Mouse (Mus musculus): Measurements from ENCODE around the gene Ugt1a10. TPM values are rescaled to one million over a fixed set of nuclear protein-coding genes. Genes with fewer than 3 reads are reported as not detected.
"Not testable (repeated sequence)": the region's sequence is repeated elsewhere in the genome, so short reads cannot be mapped to it uniquely, and the experiment has no call there.

The Ugt1a10 gene
- total RNA-seq, 2 experiments from 2014 or later: not detected

- intact Hi-C loops (cut with DNase I); DNase-seq (ENCODE audit: low spot score in 2 of 2): not testable (repeated sequence)
These were observed 170.1 kb downstream of the Ugt1a10 start for GRCm38 (mm10) chr1:88225301-88225700.

- intact Hi-C loops (cut with DNase I): no loop called here
- DNase-seq (ENCODE audit: low spot score in 2 of 2): no peak
These were observed 170.6 kb downstream of the Ugt1a10 start for GRCm38 (mm10) chr1:88225741-88226140.

- intact Hi-C loops (cut with DNase I): no loop called here
- no peak for DNase-seq (ENCODE audit: low spot score in 2 of 2)
These were observed 171.6 kb downstream of the Ugt1a10 start, which contains the start of gene Mroh2a for GRCm38 (mm10) chr1:88226670-88227379. Gene Mroh2a, plus strand, starts transcription at chr1:88226986.

- intact Hi-C loops (cut with DNase I): no loop called here
- DNase-seq (ENCODE audit: low spot score in 2 of 2): no peak
These were observed 172.3 kb downstream of the Ugt1a10 start for GRCm38 (mm10) chr1:88227482-88227881.

- intact Hi-C loops (cut with DNase I): no loop called here
- no peak for DNase-seq (ENCODE audit: low spot score in 2 of 2)
These were observed 172.9 kb downstream of the Ugt1a10 start for GRCm38 (mm10) chr1:88228121-88228520.

- DNase-seq (ENCODE audit: low spot score in 2 of 2): no peak
- intact Hi-C loops (cut with DNase I): no loop called here
These were observed 174.4 kb downstream of the Ugt1a10 start for GRCm38 (mm10) chr1:88229566-88229965.

- intact Hi-C loops (cut with DNase I): no loop called here
- DNase-seq (ENCODE audit: low spot score in 2 of 2): no peak
These were observed 174.8 kb downstream of the Ugt1a10 start for GRCm38 (mm10) chr1:88229986-88230385.

GRCm38 (mm10) chr1:88230421-88230820 is 175.2 kb downstream of the Ugt1a10 start:
- intact Hi-C loops (cut with DNase I): no loop called here
- DNase-seq (ENCODE audit: low spot score in 2 of 2): no peak

- no peak for DNase-seq (ENCODE audit: low spot score in 2 of 2)
- intact Hi-C loops (cut with DNase I): no loop called here
These were observed 176.0 kb downstream of the Ugt1a10 start for GRCm38 (mm10) chr1:88230981-88231802.

GRCm38 (mm10) chr1:88231803-88232499 is 176.8 kb downstream of the Ugt1a10 start:
- intact Hi-C loops (cut with DNase I): no loop called here
- no peak for DNase-seq (ENCODE audit: low spot score in 2 of 2)

GRCm38 (mm10) chr1:88232664-88233380 is 177.6 kb downstream of the Ugt1a10 start:
- DNase-seq (ENCODE audit: low spot score in 2 of 2): no peak
- intact Hi-C loops (cut with DNase I): no loop called here

GRCm38 (mm10) chr1:88233421-88234247 is 178.4 kb downstream of the Ugt1a10 start:
- DNase-seq (ENCODE audit: low spot score in 2 of 2): no peak
- intact Hi-C loops (cut with DNase I): no loop called here

- intact Hi-C loops (cut with DNase I): no loop called here
- no peak for DNase-seq (ENCODE audit: low spot score in 2 of 2)
These were observed 179.0 kb downstream of the Ugt1a10 start for GRCm38 (mm10) chr1:88234248-88234610.

GRCm38 (mm10) chr1:88234646-88235045 is 179.5 kb downstream of the Ugt1a10 start:
- DNase-seq (ENCODE audit: low spot score in 2 of 2): no peak
- intact Hi-C loops (cut with DNase I): no loop called here

GRCm38 (mm10) chr1:88235046-88235893 is 180.1 kb downstream of the Ugt1a10 start:
- no peak for DNase-seq (ENCODE audit: low spot score in 2 of 2)

GRCm38 (mm10) chr1:88235894-88236415 is 180.8 kb downstream of the Ugt1a10 start:
- no peak for DNase-seq (ENCODE audit: low spot score in 2 of 2)
- intact Hi-C loops (cut with DNase I): no loop called here

More at GRCm38 (mm10) chr1:88235046-88235893, 180.1 kb downstream of the Ugt1a10 start:
- intact Hi-C loops (cut with DNase I): no loop called here

- intact Hi-C loops (cut with DNase I): no loop called here
These were observed 182.1 kb downstream of the Ugt1a10 start for GRCm38 (mm10) chr1:88237311-88237710.

GRCm38 (mm10) chr1:88238771-88239170 is 183.6 kb downstream of the Ugt1a10 start:
- no peak for DNase-seq (ENCODE audit: low spot score in 2 of 2)
- intact Hi-C loops (cut with DNase I): no loop called here

More at GRCm38 (mm10) chr1:88237311-88237710, 182.1 kb downstream of the Ugt1a10 start:
- no peak for DNase-seq (ENCODE audit: low spot score in 2 of 2)

Measured in left cerebral cortex, postnatal 36 days (tissue).